Mouse (Mus musculus): Measurements from ENCODE around the gene Borcs6.

DNA sequence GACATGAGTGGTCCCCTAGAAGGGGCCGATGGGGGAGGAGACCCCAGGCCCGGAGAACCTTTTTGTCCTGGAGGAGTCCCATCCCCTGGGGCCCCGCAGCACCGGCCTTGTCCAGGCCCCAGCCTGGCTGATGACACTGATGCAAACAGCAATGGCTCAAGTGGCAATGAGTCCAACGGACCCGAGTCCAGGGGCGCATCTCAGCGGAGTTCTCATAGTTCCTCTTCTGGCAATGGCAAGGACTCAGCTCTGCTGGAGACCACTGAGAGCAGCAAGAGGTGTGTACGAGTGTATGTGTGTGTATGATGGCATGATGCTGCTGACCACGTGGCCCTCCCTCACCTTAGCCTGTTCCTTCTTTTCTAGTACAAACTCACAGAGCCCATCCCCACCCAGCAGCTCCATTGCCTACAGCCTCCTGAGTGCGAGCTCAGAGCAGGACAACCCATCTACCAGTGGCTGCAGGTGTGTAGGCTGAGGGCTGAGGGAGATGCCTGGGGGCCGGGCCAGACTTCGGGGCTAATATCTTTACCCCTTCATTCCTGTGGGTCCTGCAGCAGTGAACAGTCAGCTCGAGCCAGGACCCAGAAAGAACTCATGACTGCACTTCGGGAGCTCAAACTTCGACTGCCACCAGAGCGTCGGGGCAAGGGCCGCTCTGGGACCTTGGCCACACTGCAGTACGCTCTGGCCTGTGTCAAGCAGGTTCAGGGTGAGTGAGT, 41.3 kb downstream of the Borcs6 start:
- TF ChIP-seq FOSL1 (IDR thresholded peaks at IDR 0.05; ENCODE audit: insufficient read depth, low read length, poor library complexity, severe bottlenecking), result no peak
- TF ChIP-seq CTCF (IDR thresholded peaks at IDR 0.05; ENCODE audit: control insufficient read depth, insufficient read depth, insufficient read length), result no peak
